Mouse (Mus musculus): ENCODE measurements at regions not wholly inside any gene's neighbourhood (a gene's known extent, or its start where the extent isn't known, plus 50 kb on each side); places are given as distances from the start of the nearest gene placed in this dataset.

GRCm38 (mm10) chr8:126721621-126722020 lies 127.8 kb upstream of the Irf2bp2 start:
- no peak for TF ChIP-seq CTCF (IDR thresholded peaks at IDR 0.05; ENCODE audit: extremely low read depth, insufficient read length, insufficient replicate concordance, low read depth, low read length)
- no peak for TF ChIP-seq POLR2A (IDR thresholded peaks at IDR 0.05; ENCODE audit: low read depth, low read length)

Measured in small intestine, adult 2 months (tissue).